Mouse (Mus musculus) neural tube, embryonic 13.5 days (tissue): ENCODE results near the gene Cryab. TPM values are rescaled to one million over a fixed set of nuclear protein-coding genes. Genes with fewer than 3 reads are reported as not detected.
A peak's percentile ranks its signal among the peaks of the same experiment; 100 is the strongest.

Source experiments
- ATAC-seq: fragments of 200-750 bp; cut with Nextera tagmentation; 2 replicates; pipeline ENCODE4 v1.8.0; 2017; ENCODE audit warnings: low read depth, mild to moderate bottlenecking, moderate TSS enrichment, moderate library complexity
- H3K27ac ChIP-seq: fragments of 300-500 bp; sonication (generic); replicated peaks from 2 replicates; pipeline ENCODE4 v1.5.1; 2015; ENCODE audit warnings: moderate library complexity, mild to moderate bottlenecking, inconsistent platforms
- H3K27me3 ChIP-seq: fragments of 300-500 bp; sonication (generic); 2 replicates; pipeline ENCODE4 v1.6.1; 2015; ENCODE audit warnings: mild to moderate bottlenecking, inconsistent platforms
- H3K36me3 ChIP-seq: fragments of 300-500 bp; sonication (generic); 2 replicates; pipeline ENCODE4 v1.6.1; 2015; ENCODE audit warnings: mild to moderate bottlenecking, inconsistent platforms
- H3K4me1 ChIP-seq: fragments of 300-500 bp; sonication (generic); replicated peaks from 2 replicates; pipeline ENCODE4 v1.6.1; 2015; ENCODE audit warnings: inconsistent platforms
- H3K4me2 ChIP-seq: fragments of 300-500 bp; sonication (generic); 2 replicates; pipeline ENCODE4 v1.6.1; 2015; ENCODE audit warnings: inconsistent platforms, mild to moderate bottlenecking, moderate library complexity
- H3K4me3 ChIP-seq: fragments of 300-500 bp; sonication (generic); 2 replicates; pipeline ENCODE4 v1.5.1; 2015; ENCODE audit warnings: mild to moderate bottlenecking, inconsistent platforms
- H3K9ac ChIP-seq: fragments of 300-500 bp; sonication (generic); 2 replicates; pipeline ENCODE4 v1.6.1; 2015; ENCODE audit warnings: moderate library complexity, mild to moderate bottlenecking, inconsistent platforms
- H3K9me3 ChIP-seq: fragments of 300-500 bp; sonication (generic); 2 replicates; pipeline ENCODE4 v1.6.1; 2016; ENCODE audit warnings: inconsistent platforms
- WGBS: fragments of 180-500 bp; shearing (Covaris S2); methylation state at CpG from one replicate; pipeline ENCODE4 v1.1.7; 2015; 5-methylcytosine and 5-hydroxymethylcytosine counted together
- polyA plus RNA-seq: library from polyadenylated mRNA; unstranded; fragments of >200 nt; fragmentation: Nextera tagmentation; extraction: Ambion mirVana; gene quantifications from 2 replicates; pipeline ENCODE4 v1.2.1, GENCODE M21; 2015

Cryab gene
- polyA plus RNA-seq, 1 experiment from 2014 or later, result 15.3 TPM

GRCm38 (mm10) chr9:50727171-50727924, 23.8 kb upstream of the Cryab start:
- H3K27me3 ChIP-seq, result no peaks in the 10 kb centered on the region
- H3K9me3 ChIP-seq, result no peaks in the 10 kb centered on the region
- peaks cover 62% of the 10 kb centered on the region for H3K4me1 ChIP-seq
- H3K4me3 ChIP-seq, result peak overlapping the region; percentile 75
- no peaks in the 10 kb centered on the region for H3K36me3 ChIP-seq
- 2% methylated on average over 30 of the region's 30 CpGs for WGBS
- H3K9ac ChIP-seq, result peak overlapping the region; percentile 89
- H3K4me2 ChIP-seq, result peak overlapping the region; percentile 83
- ATAC-seq, result peak; percentile 24
- peak overlapping the region; percentile 86 for H3K27ac ChIP-seq

- Histone ChIP-seq H3K4me1 (peaks cover 59% of the 10 kb centered on the region), H3K4me3 (peak overlapping the region; percentile 75), H3K36me3 (no peaks in the 10 kb centered on the region), H3K27ac (peak overlapping the region; percentile 86), H3K9me3 (no peaks in the 10 kb centered on the region), H3K27me3 (no peaks in the 10 kb centered on the region), H3K4me2 (peak overlapping the region; percentile 83), H3K9ac (peak overlapping the region; percentile 89)
- ATAC-seq, result peak; percentile 97
- under 1% methylated on average over 44 of the region's 45 CpGs for WGBS
These were observed 23.0 kb upstream of the Cryab start for GRCm38 (mm10) chr9:50727925-50728651.

GRCm38 (mm10) chr9:50729600-50729999, 21.5 kb upstream of the Cryab start:
- H3K9me3 ChIP-seq, result no peaks in the 10 kb centered on the region
- H3K4me1 ChIP-seq, result peaks cover 44% of the 10 kb centered on the region
- no peaks in the 10 kb centered on the region for H3K27me3 ChIP-seq
- H3K4me2 ChIP-seq, result no peak overlapping the region
- WGBS, result 64% methylated on average over 4 of the region's 4 CpGs
- H3K36me3 ChIP-seq, result no peaks in the 10 kb centered on the region
- H3K4me3 ChIP-seq, result no peak overlapping the region
- H3K9ac ChIP-seq, result no peak overlapping the region
- H3K27ac ChIP-seq, result 0 out of 2 replicates have a peak overlapping the region, but pooled peaks have one; percentile 16
- ATAC-seq, result no peak

- H3K27ac ChIP-seq, result 0 out of 2 replicates have a peak overlapping the region, but pooled peaks have one; percentile 19
- no peak for ATAC-seq
- WGBS, result 4% methylated on average over 4 of the region's 4 CpGs
These were observed 18.6 kb upstream of the Cryab start for GRCm38 (mm10) chr9:50732560-50732959.

GRCm38 (mm10) chr9:50734989-50735388, 16.1 kb upstream of the Cryab start:
- Histone ChIP-seq H3K9ac (no peak overlapping the region), H3K27ac (no peak overlapping the region), H3K27me3 (no peaks in the 10 kb centered on the region), H3K4me2 (peak overlapping the region; percentile 40), H3K36me3 (no peaks in the 10 kb centered on the region), H3K9me3 (no peaks in the 10 kb centered on the region), H3K4me1 (peaks cover 19% of the 10 kb centered on the region; the same call in 1 of the 2 replicates), H3K4me3 (no peak overlapping the region)
- no peak for ATAC-seq
- 5% methylated on average over 9 of the region's 9 CpGs for WGBS

More at GRCm38 (mm10) chr9:50732560-50732959, 18.6 kb upstream of the Cryab start:
- no peaks in the 10 kb centered on the region for H3K36me3 ChIP-seq
- H3K4me3 ChIP-seq, result no peak overlapping the region
- H3K4me2 ChIP-seq, result no peak overlapping the region
- no peak overlapping the region for H3K9ac ChIP-seq
- no peaks in the 10 kb centered on the region for H3K27me3 ChIP-seq
- peaks cover 17% of the 10 kb centered on the region; the same call in 1 of the 2 replicates for H3K4me1 ChIP-seq
- no peaks in the 10 kb centered on the region for H3K9me3 ChIP-seq

GRCm38 (mm10) chr9:50738914-50739870, 11.9 kb upstream of the Cryab start, which contains the start of gene Dixdc1:
Gene Dixdc1, minus strand, starts transcription at chr9:50739517.
- no peak within 1 kb of the TSS for H3K9ac ChIP-seq
- H3K4me2 ChIP-seq, result peak within 1 kb of the TSS; percentile 64
- H3K36me3 ChIP-seq, result no peaks in the 10 kb centered on the region
- no peaks in the 10 kb centered on the region for H3K9me3 ChIP-seq
- peak within 1 kb of the TSS; percentile 37 for H3K4me3 ChIP-seq
- H3K4me1 ChIP-seq, result peaks cover 12% of the 10 kb centered on the region; the same call in 1 of the 2 replicates
- 14% methylated on average over 36 of the region's 36 CpGs for WGBS
- ATAC-seq, result peak; percentile 98
- H3K27ac ChIP-seq, result no peak within 1 kb of the TSS
- no peaks in the 10 kb centered on the region for H3K27me3 ChIP-seq

- no peaks in the 10 kb centered on the region for H3K36me3 ChIP-seq
- no peak for ATAC-seq
- peaks cover 5% of the 10 kb centered on the region for H3K27me3 ChIP-seq
- H3K9ac ChIP-seq, result no peak overlapping the region
- H3K4me3 ChIP-seq, result no peak overlapping the region
- no peak overlapping the region for H3K27ac ChIP-seq
- 88% methylated on average over 14 of the region's 14 CpGs for WGBS
- H3K9me3 ChIP-seq, result no peaks in the 10 kb centered on the region
- H3K4me1 ChIP-seq, result peaks cover 14% of the 10 kb centered on the region
- no peak overlapping the region for H3K4me2 ChIP-seq
These were observed 10.0 kb upstream of the Cryab start for GRCm38 (mm10) chr9:50740867-50741784.

- ATAC-seq, result no peak
- no peak overlapping the region for H3K9ac ChIP-seq
- WGBS, result 85% methylated on average over 3 of the region's 3 CpGs
- peaks cover 22% of the 10 kb centered on the region for H3K4me1 ChIP-seq
- H3K4me2 ChIP-seq, result no peak overlapping the region
- no peaks in the 10 kb centered on the region for H3K9me3 ChIP-seq
- no peaks in the 10 kb centered on the region for H3K36me3 ChIP-seq
- peaks cover 8% of the 10 kb centered on the region for H3K27me3 ChIP-seq
- no peak overlapping the region for H3K4me3 ChIP-seq
- no peak overlapping the region for H3K27ac ChIP-seq
These were observed 8.9 kb upstream of the Cryab start for GRCm38 (mm10) chr9:50742261-50742660.

GRCm38 (mm10) chr9:50742744-50743143, 8.4 kb upstream of the Cryab start:
- H3K27me3 ChIP-seq, result peaks cover 8% of the 10 kb centered on the region
- no peak for ATAC-seq
- H3K36me3 ChIP-seq, result no peaks in the 10 kb centered on the region
- no peak overlapping the region for H3K4me3 ChIP-seq
- H3K4me2 ChIP-seq, result no peak overlapping the region
- peaks cover 22% of the 10 kb centered on the region for H3K4me1 ChIP-seq
- no peak overlapping the region for H3K27ac ChIP-seq
- no peaks in the 10 kb centered on the region for H3K9me3 ChIP-seq
- no peak overlapping the region for H3K9ac ChIP-seq
- WGBS, result 73% methylated on average over 2 of the region's 2 CpGs

- peak overlapping the region; percentile 61 for H3K4me2 ChIP-seq
- WGBS, result 13% methylated on average over 7 of the region's 7 CpGs
- ATAC-seq, result no peak
- H3K4me1 ChIP-seq, result peaks cover 13% of the 10 kb centered on the region
- H3K27ac ChIP-seq, result no peak overlapping the region
- peak overlapping the region; percentile 66 for H3K9ac ChIP-seq
- H3K9me3 ChIP-seq, result no peaks in the 10 kb centered on the region
- H3K36me3 ChIP-seq, result no peaks in the 10 kb centered on the region
- peaks cover 8% of the 10 kb centered on the region for H3K27me3 ChIP-seq
- H3K4me3 ChIP-seq, result peak overlapping the region; percentile 36
These were observed 5.3 kb upstream of the Cryab start for GRCm38 (mm10) chr9:50745806-50746205.
